Mouse (Mus musculus) limb, embryonic 15.5 days (tissue): Measurements from ENCODE around the gene Dock8. TPM values are rescaled to one million over a fixed set of nuclear protein-coding genes. Genes with fewer than 3 reads are reported as not detected.
"Not testable (repeated sequence)": the region's sequence is repeated elsewhere in the genome, so short reads cannot be mapped to it uniquely, and the experiment has no call there.

Experiments used
- ATAC-seq: fragments of 200-750 bp; cut with Nextera tagmentation; 2 replicates; pipeline ENCODE4 v1.8.0; 2017; ENCODE audit warnings: low read depth, moderate TSS enrichment; ENCODE audit not compliant: insufficient number of reproducible peaks, low FRiP score, low TSS enrichment
- H3K27ac ChIP-seq: fragments of 300-500 bp; sonication (generic); 2 replicates; pipeline ENCODE4 v1.5.1; 2015; ENCODE audit warnings: moderate library complexity, mild to moderate bottlenecking, inconsistent platforms
- H3K27me3 ChIP-seq: fragments of 300-500 bp; sonication (generic); 2 replicates; pipeline ENCODE4 v1.6.1; 2015; ENCODE audit warnings: inconsistent platforms
- H3K36me3 ChIP-seq: fragments of 300-500 bp; sonication (generic); 2 replicates; pipeline ENCODE4 v1.6.1; 2015; ENCODE audit warnings: inconsistent platforms
- H3K4me1 ChIP-seq: fragments of 300-500 bp; sonication (generic); 2 replicates; pipeline ENCODE4 v1.6.1; 2015; ENCODE audit warnings: inconsistent platforms
- H3K4me2 ChIP-seq: fragments of 300-500 bp; sonication (generic); 2 replicates; pipeline ENCODE4 v1.6.1; 2015; ENCODE audit warnings: mild to moderate bottlenecking, inconsistent platforms
- H3K4me3 ChIP-seq: fragments of 300-500 bp; sonication (generic); 2 replicates; pipeline ENCODE4 v1.5.1; 2015; ENCODE audit warnings: mild to moderate bottlenecking, inconsistent platforms
- H3K9ac ChIP-seq: fragments of 300-500 bp; sonication (generic); 2 replicates; pipeline ENCODE4 v1.6.1; 2015; ENCODE audit warnings: inconsistent platforms
- H3K9me3 ChIP-seq: fragments of 300-500 bp; sonication (generic); 2 replicates; pipeline ENCODE4 v1.6.1; 2016; ENCODE audit warnings: inconsistent platforms
- WGBS: fragments of 180-500 bp; shearing (Covaris S2); methylation state at CpG from one replicate; pipeline ENCODE4 v1.1.7; 2015; 5-methylcytosine and 5-hydroxymethylcytosine counted together
- polyA plus RNA-seq: library from polyadenylated mRNA; unstranded; fragments of >200 nt; fragmentation: Nextera tagmentation; extraction: Ambion mirVana; gene quantifications from 2 replicates; pipeline ENCODE4 v1.2.1, GENCODE M21; 2015

Dock8 gene
- polyA plus RNA-seq, 1 experiment from 2014 or later, result 6.2 TPM

- no peaks in the 10 kb centered on the region for H3K36me3 ChIP-seq
- no peak overlapping the region for H3K4me3 ChIP-seq
- no peaks in the 10 kb centered on the region for H3K9me3 ChIP-seq
- no peak for ATAC-seq
- no peak overlapping the region for H3K27ac ChIP-seq
- WGBS, result 51% methylated on average over 4 of the region's 4 CpGs
- no peak overlapping the region for H3K4me2 ChIP-seq
- H3K9ac ChIP-seq, result no peak overlapping the region
- peaks cover 35% of the 10 kb centered on the region for H3K27me3 ChIP-seq
- peaks cover 14% of the 10 kb centered on the region for H3K4me1 ChIP-seq
These were observed 4.5 kb downstream of the Dock8 start for GRCm38 (mm10) chr19:25003810-25004209.

- H3K4me1 ChIP-seq, result 0 out of 2 replicates have a peak, but pooled peaks cover 2% of the 10 kb centered on the region
- H3K9ac ChIP-seq, result no peak overlapping the region
- H3K36me3 ChIP-seq, result no peaks in the 10 kb centered on the region
- peaks cover 8% of the 10 kb centered on the region; the same call in 1 of the 2 replicates for H3K27me3 ChIP-seq
- H3K27ac ChIP-seq, result no peak overlapping the region
- ATAC-seq, result no peak
- H3K4me2 ChIP-seq, result no peak overlapping the region
- 72% methylated on average over 1 of the region's 1 CpGs for WGBS
- H3K4me3 ChIP-seq, result no peak overlapping the region
- no peaks in the 10 kb centered on the region for H3K9me3 ChIP-seq
These were observed 7.4 kb downstream of the Dock8 start for GRCm38 (mm10) chr19:25006686-25007085.

- Histone ChIP-seq H3K36me3 (no peaks in the 10 kb centered on the region), H3K4me2 (no peak overlapping the region), H3K9ac (no peak overlapping the region), H3K9me3 (no peaks in the 10 kb centered on the region), H3K4me1 (0 out of 2 replicates have a peak, but pooled peaks cover 2% of the 10 kb centered on the region), H3K4me3 (no peak overlapping the region), H3K27ac (no peak overlapping the region), H3K27me3 (no peaks in the 10 kb centered on the region)
- no peak for ATAC-seq
- 80% methylated on average over 2 of the region's 2 CpGs for WGBS
These were observed 9.2 kb downstream of the Dock8 start for GRCm38 (mm10) chr19:25008509-25008908.

- no peak for ATAC-seq
- no peak overlapping the region for H3K4me2 ChIP-seq
- no peak overlapping the region for H3K9ac ChIP-seq
- no peaks in the 10 kb centered on the region for H3K9me3 ChIP-seq
- no peaks in the 10 kb centered on the region for H3K36me3 ChIP-seq
- no peaks in the 10 kb centered on the region for H3K27me3 ChIP-seq
- no peak overlapping the region for H3K27ac ChIP-seq
- 87% methylated on average over 6 of the region's 6 CpGs for WGBS
- H3K4me1 ChIP-seq, result no peaks in the 10 kb centered on the region
- no peak overlapping the region for H3K4me3 ChIP-seq
These were observed 23.4 kb downstream of the Dock8 start for GRCm38 (mm10) chr19:25022766-25023165.

DNA sequence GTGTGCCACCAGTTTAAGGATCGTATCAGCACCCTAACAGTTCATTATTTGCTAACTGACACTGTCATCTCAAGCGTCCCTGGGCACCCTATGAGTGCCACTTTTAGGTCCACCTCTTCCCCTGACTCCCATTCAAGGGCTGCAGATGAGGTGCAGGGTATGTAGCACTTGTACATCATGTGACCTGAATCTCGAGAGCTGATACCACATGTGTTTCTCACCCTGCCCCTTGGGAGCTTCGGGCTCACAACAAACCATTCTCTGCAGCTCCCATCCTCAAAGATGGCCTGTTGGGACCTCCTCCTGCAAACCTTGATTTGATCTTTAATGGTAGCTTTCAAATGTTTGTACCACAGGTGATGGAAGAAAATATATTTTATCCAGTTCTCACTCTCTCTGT, 32.4 kb downstream of the Dock8 start:
- no peak overlapping the region for H3K4me2 ChIP-seq

DNA sequence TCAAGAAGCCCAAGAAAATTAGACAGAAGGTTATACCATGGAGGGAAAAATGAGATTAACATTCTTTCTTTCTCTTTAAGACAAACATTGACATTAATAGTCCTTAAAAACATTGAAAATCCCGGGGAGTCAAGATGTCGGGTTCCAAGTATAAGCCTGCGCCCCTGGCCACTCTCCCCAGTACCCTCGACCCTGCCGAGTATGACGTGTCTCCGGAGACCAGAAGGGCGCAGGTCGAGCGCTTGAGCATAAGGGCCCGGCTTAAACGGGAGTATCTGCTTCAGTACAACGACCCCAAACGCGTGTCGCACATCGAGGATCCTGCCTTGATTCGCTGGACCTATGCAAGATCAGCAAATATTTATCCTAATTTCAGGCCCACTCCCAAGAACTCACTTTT, 33.7 kb downstream of the Dock8 start:
- H3K9ac ChIP-seq, H3K27ac ChIP-seq, H3K4me1 ChIP-seq, H3K4me2 ChIP-seq, H3K4me3 ChIP-seq, H3K27me3 ChIP-seq, H3K9me3 ChIP-seq, H3K36me3 ChIP-seq, ATAC-seq: not testable (repeated sequence)
- 82% methylated on average over 9 of the region's 18 CpGs for WGBS

More for the DNA sequence above, 32.4 kb downstream of the Dock8 start:
- Histone ChIP-seq H3K9ac (no peak overlapping the region), H3K27me3 (no peaks in the 10 kb centered on the region), H3K4me1 (peaks cover 2% of the 10 kb centered on the region), H3K9me3 (no peaks in the 10 kb centered on the region), H3K4me3 (no peak overlapping the region), H3K36me3 (no peaks in the 10 kb centered on the region), H3K27ac (no peak overlapping the region)
- no peak for ATAC-seq
- WGBS, result 72% methylated on average over 4 of the region's 4 CpGs

DNA sequence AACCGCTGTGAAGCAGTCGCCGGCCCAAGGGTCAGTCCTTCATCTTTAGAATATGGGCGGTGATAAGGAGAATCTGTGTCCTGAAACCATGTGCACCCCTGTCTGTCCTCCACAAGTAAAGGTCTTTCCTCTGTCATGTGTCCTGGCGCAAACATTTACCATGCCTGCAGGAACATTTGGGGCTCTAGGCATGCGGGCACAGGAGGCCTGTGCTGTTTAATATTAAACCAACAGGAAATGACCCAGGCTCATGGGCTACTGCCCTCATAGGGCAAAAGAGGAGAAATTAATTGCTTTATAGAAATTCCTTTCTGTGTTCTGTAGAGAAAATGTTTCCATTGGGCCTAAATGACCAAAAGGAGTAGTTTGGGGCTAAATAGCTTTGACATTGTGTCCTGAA, 36.5 kb downstream of the Dock8 start:
- Histone ChIP-seq H3K4me2 (no peak overlapping the region), H3K9me3 (no peaks in the 10 kb centered on the region), H3K4me3 (no peak overlapping the region), H3K36me3 (no peaks in the 10 kb centered on the region), H3K4me1 (peaks cover 8% of the 10 kb centered on the region), H3K27ac (no peak overlapping the region), H3K27me3 (no peaks in the 10 kb centered on the region), H3K9ac (no peak overlapping the region)
- 75% methylated on average over 6 of the region's 6 CpGs for WGBS
- ATAC-seq, result no peak

DNA sequence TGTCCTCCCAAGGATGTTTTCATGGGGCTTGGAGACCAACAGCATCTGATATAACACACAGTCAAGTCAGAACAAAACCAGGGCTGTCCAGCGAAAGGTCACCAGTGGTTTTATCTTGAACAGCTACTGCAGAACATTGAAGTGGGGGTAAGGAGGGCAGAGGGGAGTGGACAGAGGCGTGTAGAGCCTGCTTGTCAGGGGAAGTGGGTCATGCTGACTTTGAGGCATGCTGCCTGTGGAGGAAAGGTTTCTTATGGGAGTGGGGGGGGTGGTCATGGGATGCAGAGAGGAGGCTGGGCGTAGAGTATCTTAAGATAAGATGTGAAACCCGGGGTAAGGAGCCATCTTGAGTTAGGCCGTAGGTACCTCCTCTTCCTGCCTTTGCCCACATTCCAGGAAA, 37.5 kb downstream of the Dock8 start:
- Histone ChIP-seq H3K9ac (no peak overlapping the region), H3K27me3 (no peaks in the 10 kb centered on the region), H3K36me3 (no peaks in the 10 kb centered on the region), H3K9me3 (no peaks in the 10 kb centered on the region), H3K4me2 (no peak overlapping the region), H3K4me1 (peaks cover 12% of the 10 kb centered on the region), H3K27ac (no peak overlapping the region), H3K4me3 (no peak overlapping the region)
- 72% methylated on average over 5 of the region's 5 CpGs for WGBS
- no peak for ATAC-seq

DNA sequence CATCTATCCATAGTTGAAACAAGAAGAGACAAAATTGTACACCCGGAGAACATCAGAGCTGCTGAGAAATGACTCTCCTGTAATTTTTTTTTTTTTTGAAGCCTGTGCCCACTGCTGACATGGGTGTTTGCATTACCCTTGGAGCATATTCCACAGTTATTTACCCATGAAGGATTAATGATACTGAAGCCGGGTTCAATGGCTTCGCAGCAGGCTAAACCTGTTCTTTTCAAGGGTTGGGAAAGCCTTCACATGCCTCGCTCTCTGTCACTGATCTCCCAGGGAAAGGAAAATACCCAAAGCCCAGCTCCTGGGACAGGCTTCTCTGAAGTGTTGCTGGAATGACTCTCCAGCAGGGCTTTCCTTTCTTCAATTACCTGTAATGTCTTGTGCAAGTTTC, 37.9 kb downstream of the Dock8 start:
- no peak for ATAC-seq
- 61% methylated on average over 4 of the region's 4 CpGs for WGBS
- Histone ChIP-seq H3K4me1 (peaks cover 12% of the 10 kb centered on the region), H3K27me3 (no peaks in the 10 kb centered on the region), H3K9me3 (no peaks in the 10 kb centered on the region), H3K36me3 (no peaks in the 10 kb centered on the region), H3K9ac (no peak overlapping the region), H3K4me3 (no peak overlapping the region), H3K27ac (no peak overlapping the region), H3K4me2 (no peak overlapping the region)

DNA sequence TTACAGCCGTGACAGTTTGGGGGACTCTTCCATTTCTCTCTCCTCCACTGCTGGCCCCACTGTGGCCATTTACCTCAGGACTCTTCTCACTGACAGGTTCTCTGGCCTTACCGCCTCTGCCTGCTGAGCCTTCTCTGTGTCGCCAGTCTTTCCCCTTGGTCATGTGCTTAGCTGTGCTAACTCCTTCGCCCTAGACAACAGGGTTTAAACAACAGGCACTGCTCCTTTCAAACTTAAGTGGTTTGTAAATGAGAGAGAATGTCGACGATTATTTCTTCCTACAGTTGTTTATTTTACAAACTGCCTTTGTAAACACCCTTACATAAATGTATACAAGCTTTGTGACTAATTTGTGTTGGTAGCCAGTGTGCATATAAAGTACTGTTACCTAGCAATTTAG, 39.0 kb downstream of the Dock8 start:
- H3K27ac ChIP-seq, result no peak overlapping the region
- H3K4me1 ChIP-seq, result peaks cover 12% of the 10 kb centered on the region
- no peaks in the 10 kb centered on the region for H3K27me3 ChIP-seq
- ATAC-seq, result no peak
- H3K36me3 ChIP-seq, result no peaks in the 10 kb centered on the region
- no peaks in the 10 kb centered on the region for H3K9me3 ChIP-seq
- H3K9ac ChIP-seq, result no peak overlapping the region
- no peak overlapping the region for H3K4me3 ChIP-seq
- no peak overlapping the region for H3K4me2 ChIP-seq
- 39% methylated on average over 6 of the region's 6 CpGs for WGBS

DNA sequence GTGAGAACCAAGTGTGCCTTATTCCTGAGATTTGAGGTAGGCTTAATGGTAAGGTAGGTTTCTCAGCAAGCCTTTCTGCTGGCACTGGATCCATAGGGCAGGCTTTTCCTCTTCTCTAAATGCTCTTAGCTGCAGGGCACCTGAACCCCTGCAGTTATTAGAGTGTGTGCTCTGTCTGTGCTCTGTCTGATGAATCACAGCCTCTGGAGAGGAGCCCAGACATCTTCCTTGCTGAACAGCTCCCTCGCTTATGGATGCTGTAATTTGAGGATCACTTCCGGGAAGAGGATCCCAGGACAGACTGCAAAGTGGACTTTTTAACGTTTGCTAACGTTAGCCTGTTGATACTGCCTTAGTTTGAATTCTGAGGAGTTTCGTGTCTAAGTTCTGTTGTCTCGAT, 41.9 kb downstream of the Dock8 start:
- Histone ChIP-seq H3K4me3 (no peak overlapping the region), H3K27ac (no peak overlapping the region), H3K9me3 (no peaks in the 10 kb centered on the region), H3K36me3 (no peaks in the 10 kb centered on the region), H3K27me3 (no peaks in the 10 kb centered on the region), H3K4me1 (peaks cover 12% of the 10 kb centered on the region), H3K9ac (no peak overlapping the region), H3K4me2 (no peak overlapping the region)
- 34% methylated on average over 6 of the region's 6 CpGs for WGBS
- ATAC-seq, result no peak

- no peaks in the 10 kb centered on the region for H3K27me3 ChIP-seq
- WGBS, result 71% methylated on average over 11 of the region's 11 CpGs
- no peak for ATAC-seq
These were observed 43.6 kb downstream of the Dock8 start for GRCm38 (mm10) chr19:25042973-25043372.

DNA sequence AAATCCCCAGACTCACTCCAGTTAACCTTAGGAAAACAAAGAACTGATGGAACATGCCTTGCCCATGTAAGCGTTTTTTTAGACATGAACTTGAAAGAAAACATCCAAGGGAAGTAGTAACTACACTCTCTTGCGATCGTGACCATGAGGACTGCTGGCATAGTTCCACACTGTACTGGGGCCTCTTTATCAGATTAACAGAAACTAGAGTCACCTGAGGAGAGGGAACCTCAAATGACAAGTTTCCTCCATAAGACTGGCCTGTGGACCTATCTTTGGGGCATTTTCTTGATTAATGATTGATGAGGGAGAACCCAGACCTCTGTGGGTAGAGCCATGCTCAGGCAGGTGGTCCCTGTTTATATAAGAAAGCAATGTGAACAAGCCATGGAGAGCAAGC, 44.7 kb downstream of the Dock8 start:
- H3K4me2 ChIP-seq, result no peak overlapping the region
- no peaks in the 10 kb centered on the region for H3K9me3 ChIP-seq
- no peaks in the 10 kb centered on the region for H3K27me3 ChIP-seq
- WGBS, result 75% methylated on average over 3 of the region's 3 CpGs
- H3K27ac ChIP-seq, result no peak overlapping the region
- H3K36me3 ChIP-seq, result no peaks in the 10 kb centered on the region
- no peak overlapping the region for H3K9ac ChIP-seq
- no peak for ATAC-seq
- H3K4me1 ChIP-seq, result peaks cover 4% of the 10 kb centered on the region; the same call in 1 of the 2 replicates
- H3K4me3 ChIP-seq, result no peak overlapping the region

More at GRCm38 (mm10) chr19:25042973-25043372, 43.6 kb downstream of the Dock8 start:
- Histone ChIP-seq H3K9me3 (no peaks in the 10 kb centered on the region), H3K27ac (no peak overlapping the region), H3K4me3 (no peak overlapping the region), H3K4me1 (peaks cover 4% of the 10 kb centered on the region; the same call in 1 of the 2 replicates), H3K9ac (no peak overlapping the region), H3K36me3 (no peaks in the 10 kb centered on the region), H3K4me2 (no peak overlapping the region)
